Mouse (Mus musculus) liver, embryonic 18 days (tissue): ENCODE measurements around the gene Cldn10. TPM values are rescaled to one million over a fixed set of nuclear protein-coding genes. Genes with fewer than 3 reads are reported as not detected.

Experiments
- polyA plus RNA-seq: library from polyadenylated mRNA; depleted of rRNA; stranded (reverse); fragments of >200 nt; gene quantifications from 2 replicates; pipeline ENCODE4 v1.2.3, GENCODE M21; 2012; rRNA removed

Cldn10 gene
- 0.11 and 0.16 TPM in 2 replicates for polyA plus RNA-seq

DNA sequence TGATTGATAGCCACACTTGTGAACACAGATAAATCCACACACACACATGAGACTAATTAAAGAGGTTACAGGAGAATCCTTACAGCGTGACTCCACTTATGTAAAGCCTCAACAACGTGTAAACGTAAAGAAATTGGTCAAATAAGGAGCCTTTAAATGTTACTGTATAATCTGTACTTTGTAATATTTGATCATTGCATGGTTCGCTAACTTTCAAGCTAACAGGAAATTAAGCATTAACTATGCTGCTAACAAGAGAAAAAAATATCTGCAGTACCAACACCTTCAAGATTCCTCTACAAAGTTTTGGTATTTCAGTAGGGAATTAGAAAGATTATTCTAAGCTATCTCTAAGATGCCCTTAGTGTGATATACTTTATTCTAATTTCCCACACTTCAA is at the start of gene Cldn10:
TSS of gene Cldn10 (plus strand) at position 288 of the 400 bp plus-strand sequence.

Other genes starting within 250 kb of the Cldn10 start
- 1.0 and 1.3 TPM in 2 replicates for gene Abcc4, start 81.7 kb upstream of the Cldn10 start, polyA plus RNA-seq
- gene Dzip1, start 137.6 kb downstream of the Cldn10 start, polyA plus RNA-seq, result 0.91 and 1.3 TPM in 2 replicates
- 27.8 and 32.2 TPM in 2 replicates for gene Dnajc3, start 150.1 kb downstream of the Cldn10 start, polyA plus RNA-seq